Mouse (Mus musculus): ENCODE results near the gene Dusp16. TPM values are rescaled to one million over a fixed set of nuclear protein-coding genes. Genes with fewer than 3 reads are reported as not detected.

Gene Dusp16
- polyA plus RNA-seq, 1 experiment from 2014 or later = 5.3 TPM

- no peak overlapping the region for H3K9ac ChIP-seq (replicated peaks)
- no peak for TF ChIP-seq EP300 (IDR thresholded peaks at IDR 0.05; ENCODE audit: low read depth)
- TF ChIP-seq CTCF (IDR thresholded peaks at IDR 0.05; ENCODE audit: low read depth) = no peak
- peaks cover 29% of the 10 kb centered on the region for H3K36me3 ChIP-seq (replicated peaks; ENCODE audit: insufficient read depth, low read length)
These were observed 74.3 kb downstream of the Dusp16 start for GRCm38 (mm10) chr6:134717886-134718667.

GRCm38 (mm10) chr6:134716168-134716587 lies 76.2 kb downstream of the Dusp16 start:
- H3K4me1 ChIP-seq (ENCODE audit: insufficient read depth) = no peaks in the 10 kb centered on the region
- DNase-seq (no peak), ATAC-seq (peak; percentile 65)
- 48% methylated on average over 6 of the region's 6 CpGs for WGBS (ENCODE audit: insufficient replicate concordance)
- H3K27me3 ChIP-seq (ENCODE audit: insufficient read depth, low read length) = no peaks in the 10 kb centered on the region
- no peaks in the 10 kb centered on the region for H3K9me3 ChIP-seq (ENCODE audit: low read length)
- no peak overlapping the region for H3K4me2 ChIP-seq (ENCODE audit: low read depth, low read length)
- H3K9ac ChIP-seq (replicated peaks) = no peak overlapping the region
- H3K36me3 ChIP-seq (replicated peaks; ENCODE audit: insufficient read depth, low read length) = peaks cover 28% of the 10 kb centered on the region
- H3K27ac ChIP-seq (ENCODE audit: low read depth) = no peak overlapping the region
- no peak overlapping the region for H3K4me3 ChIP-seq (ENCODE audit: low read depth, low read length)
- TF ChIP-seq CTCF (IDR thresholded peaks at IDR 0.05; ENCODE audit: low read depth) = no peak
- TF ChIP-seq EP300 (IDR thresholded peaks at IDR 0.05; ENCODE audit: low read depth) = peak; percentile 16; the same call in 1 of the 2 replicates

More at GRCm38 (mm10) chr6:134717886-134718667, 74.3 kb downstream of the Dusp16 start:
- Histone ChIP-seq H3K27ac (ENCODE audit: low read depth) (no peak overlapping the region), H3K4me2 (ENCODE audit: low read depth, low read length) (no peak overlapping the region), H3K4me3 (ENCODE audit: low read depth, low read length) (no peak overlapping the region), H3K9me3 (ENCODE audit: low read length) (no peaks in the 10 kb centered on the region), H3K27me3 (ENCODE audit: insufficient read depth, low read length) (no peaks in the 10 kb centered on the region), H3K4me1 (ENCODE audit: insufficient read depth) (no peaks in the 10 kb centered on the region)
- no peak for DNase-seq
- 83% methylated on average over 20 of the region's 20 CpGs for WGBS (ENCODE audit: insufficient replicate concordance)
- no peak for ATAC-seq

GRCm38 (mm10) chr6:134713897-134714296 lies 78.5 kb downstream of the Dusp16 start:
- TF ChIP-seq EP300 (IDR thresholded peaks at IDR 0.05; ENCODE audit: low read depth) (no peak), CTCF (IDR thresholded peaks at IDR 0.05; ENCODE audit: low read depth) (no peak)
- H3K4me3 ChIP-seq (ENCODE audit: low read depth, low read length) = no peak overlapping the region
- no peak overlapping the region for H3K9ac ChIP-seq (replicated peaks)
- no peak overlapping the region for H3K27ac ChIP-seq (ENCODE audit: low read depth)
- H3K36me3 ChIP-seq (replicated peaks; ENCODE audit: insufficient read depth, low read length) = peaks cover 14% of the 10 kb centered on the region
- 67% methylated on average over 1 of the region's 1 CpGs for WGBS (ENCODE audit: insufficient replicate concordance)
- H3K4me1 ChIP-seq (ENCODE audit: insufficient read depth) = no peaks in the 10 kb centered on the region
- ATAC-seq (no peak), DNase-seq (no peak)
- no peak overlapping the region for H3K4me2 ChIP-seq (ENCODE audit: low read depth, low read length)
- H3K9me3 ChIP-seq (ENCODE audit: low read length) = no peaks in the 10 kb centered on the region
- no peaks in the 10 kb centered on the region for H3K27me3 ChIP-seq (ENCODE audit: insufficient read depth, low read length)

- no peak overlapping the region for H3K9ac ChIP-seq (replicated peaks)
- 36% methylated on average over 3 of the region's 3 CpGs for whole genome bisulfite sequencing (ENCODE audit: insufficient replicate concordance)
- DNase-seq (no peak), ATAC-seq (no peak)
- no peak overlapping the region for H3K4me3 ChIP-seq (ENCODE audit: low read depth, low read length)
- H3K36me3 ChIP-seq (replicated peaks; ENCODE audit: insufficient read depth, low read length) = peaks cover 9% of the 10 kb centered on the region
- no peaks in the 10 kb centered on the region for H3K4me1 ChIP-seq (ENCODE audit: insufficient read depth)
- H3K9me3 ChIP-seq (ENCODE audit: low read length) = no peaks in the 10 kb centered on the region
- no peak overlapping the region for H3K27ac ChIP-seq (ENCODE audit: low read depth)
- no peak overlapping the region for H3K4me2 ChIP-seq (ENCODE audit: low read depth, low read length)
- TF ChIP-seq CTCF (IDR thresholded peaks at IDR 0.05; ENCODE audit: low read depth) (no peak), EP300 (IDR thresholded peaks at IDR 0.05; ENCODE audit: low read depth) (no peak)
- H3K27me3 ChIP-seq (ENCODE audit: insufficient read depth, low read length) = no peaks in the 10 kb centered on the region
These were observed 79.1 kb downstream of the Dusp16 start for GRCm38 (mm10) chr6:134713321-134713720.

GRCm38 (mm10) chr6:134710020-134710419 lies 82.4 kb downstream of the Dusp16 start:
- no peaks in the 10 kb centered on the region for H3K36me3 ChIP-seq (replicated peaks; ENCODE audit: insufficient read depth, low read length)
- ATAC-seq (no peak), DNase-seq (no peak)
- no peaks in the 10 kb centered on the region for H3K27me3 ChIP-seq (ENCODE audit: insufficient read depth, low read length)
- H3K27ac ChIP-seq (ENCODE audit: low read depth) = no peak overlapping the region
- TF ChIP-seq EP300 (IDR thresholded peaks at IDR 0.05; ENCODE audit: low read depth) (no peak), CTCF (IDR thresholded peaks at IDR 0.05; ENCODE audit: low read depth) (no peak)
- no peak overlapping the region for H3K4me3 ChIP-seq (ENCODE audit: low read depth, low read length)
- H3K4me2 ChIP-seq (ENCODE audit: low read depth, low read length) = no peak overlapping the region
- H3K4me1 ChIP-seq (ENCODE audit: insufficient read depth) = no peaks in the 10 kb centered on the region
- no peaks in the 10 kb centered on the region for H3K9me3 ChIP-seq (ENCODE audit: low read length)
- H3K9ac ChIP-seq (replicated peaks) = no peak overlapping the region
- WGBS (ENCODE audit: insufficient replicate concordance) = 84% methylated on average over 15 of the region's 15 CpGs

- Histone ChIP-seq H3K27ac (ENCODE audit: low read depth) (no peak overlapping the region), H3K9ac (replicated peaks) (no peak overlapping the region), H3K4me1 (ENCODE audit: insufficient read depth) (peaks cover 11% of the 10 kb centered on the region), H3K4me3 (ENCODE audit: low read depth, low read length) (no peak overlapping the region), H3K4me2 (ENCODE audit: low read depth, low read length) (no peak overlapping the region), H3K9me3 (ENCODE audit: low read length) (no peaks in the 10 kb centered on the region), H3K27me3 (ENCODE audit: insufficient read depth, low read length) (no peaks in the 10 kb centered on the region), H3K36me3 (replicated peaks; ENCODE audit: insufficient read depth, low read length) (no peaks in the 10 kb centered on the region)
- DNase-seq = no peak
- no peak for TF ChIP-seq CTCF (IDR thresholded peaks at IDR 0.05; ENCODE audit: low read depth)
- TF ChIP-seq EP300 (IDR thresholded peaks at IDR 0.05; ENCODE audit: low read depth) = no peak
- ATAC-seq = no peak
- WGBS (ENCODE audit: insufficient replicate concordance) = 70% methylated on average over 4 of the region's 4 CpGs
These were observed 86.0 kb downstream of the Dusp16 start for GRCm38 (mm10) chr6:134706467-134706866.

Data from liver, postnatal 0 days (tissue).